Mouse (Mus musculus) effector memory CD4-positive, alpha-beta T cell, adult 5 months (primary cell): Measurements from ENCODE around the gene Prkar1a. TPM values are rescaled to one million over a fixed set of nuclear protein-coding genes. Genes with fewer than 3 reads are reported as not detected.

Source experiments
- polyA plus RNA-seq: library from polyadenylated mRNA; unstranded; fragments of 100-300 nt; shearing (Covaris generic); gene quantifications from one replicate; pipeline ENCODE4 v1.2.1, GENCODE M21; 2017

Prkar1a gene
- 613 TPM for polyA plus RNA-seq

DNA sequence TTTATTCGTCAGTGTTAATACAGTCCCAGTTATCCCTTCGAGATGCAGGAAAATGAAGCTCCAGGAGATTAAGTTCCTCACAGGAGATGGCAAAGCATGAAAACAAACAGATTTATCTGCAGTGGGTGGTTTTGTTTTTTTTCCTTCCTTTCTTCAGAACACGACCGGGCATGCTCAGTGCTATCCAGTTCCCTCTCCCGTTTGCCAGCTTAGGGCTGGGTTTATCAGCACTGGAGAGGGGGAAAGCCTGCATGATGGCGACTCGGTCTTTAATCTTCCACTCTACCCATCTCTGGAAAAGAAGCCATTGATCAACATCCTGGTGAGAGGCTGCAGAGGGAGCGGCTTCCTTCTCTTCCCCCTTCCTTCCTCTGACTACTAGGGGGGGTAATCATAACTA is at the start of gene Prkar1a:
Prkar1a (plus strand) TSS at position 200 of the 400 bp plus-strand sequence.

DNA sequence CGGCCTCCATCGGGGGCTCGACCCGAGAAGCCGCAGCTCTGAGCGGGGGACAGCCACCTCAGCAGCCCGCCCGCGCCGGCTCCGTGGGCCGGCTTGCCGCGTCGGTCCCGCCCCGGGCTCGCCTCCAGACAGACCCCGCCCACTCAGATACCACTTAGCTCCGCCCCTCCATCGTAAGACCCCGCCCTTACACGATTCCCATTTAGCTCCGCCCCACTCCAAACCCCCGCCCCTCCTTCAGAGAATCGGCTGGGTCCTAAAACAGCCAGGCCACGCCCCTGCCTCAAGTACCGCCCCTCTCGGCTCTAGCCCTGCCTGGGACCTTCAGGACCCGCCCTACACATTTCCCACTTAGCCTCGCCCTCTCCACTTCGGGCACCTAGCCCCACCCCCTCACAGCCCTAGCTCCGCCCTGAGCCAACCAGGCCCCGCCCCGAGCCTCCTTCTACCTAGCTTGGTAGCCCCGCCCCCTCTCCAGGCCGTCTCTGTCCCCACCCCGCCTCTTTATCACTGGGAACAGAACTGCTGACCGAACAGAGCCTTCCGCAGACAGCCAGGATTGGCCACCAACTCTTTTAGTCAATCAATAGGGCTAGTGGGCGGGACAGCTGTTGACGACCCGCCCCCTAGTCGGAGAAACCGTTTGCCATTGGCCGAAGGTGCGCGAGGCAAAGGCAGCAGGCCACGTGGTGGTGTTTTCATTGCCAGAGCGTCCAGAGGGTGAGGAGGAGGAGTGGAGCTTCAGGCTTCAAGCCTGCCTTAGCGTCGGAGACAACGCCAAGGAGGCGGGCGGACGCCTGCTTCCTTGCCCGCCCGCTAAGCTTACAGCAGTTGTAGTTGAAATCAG is 37.7 kb upstream of the Prkar1a start, which contains the start of gene Wipi1:
Wipi1 (minus strand) TSS at position 665 of the 847 bp plus-strand sequence.

Other genes starting within 250 kb of the Prkar1a start
- 1.1 TPM for gene 9930022D16Rik, start 235.5 kb upstream of the Prkar1a start, polyA plus RNA-seq
- gene Amz2, start 223.5 kb upstream of the Prkar1a start, polyA plus RNA-seq, result 99.7 TPM
- 0.99 TPM for gene Arsg, start 176.0 kb upstream of the Prkar1a start, polyA plus RNA-seq
- gene Slc16a6, start 175.8 kb upstream of the Prkar1a start, polyA plus RNA-seq, result 23.2 TPM
- 0.54 TPM for gene Wipi1, start 37.4 kb upstream of the Prkar1a start, polyA plus RNA-seq
- 2.8 TPM for gene Fam20a, start 72.9 kb downstream of the Prkar1a start, polyA plus RNA-seq
- gene 1700012B07Rik, start 178.6 kb downstream of the Prkar1a start, polyA plus RNA-seq, result not detected